Mouse (Mus musculus) liver, embryonic 14.5 days (tissue): ENCODE data around the gene Socs3. TPM values are rescaled to one million over a fixed set of nuclear protein-coding genes. Genes with fewer than 3 reads are reported as not detected.
A peak's percentile ranks its signal among the peaks of the same experiment; 100 is the strongest.

Experiments
- ATAC-seq: fragments of 200-750 bp; cut with Nextera tagmentation; 2 replicates; pipeline ENCODE4 v1.8.0; 2017; ENCODE audit warnings: moderate number of reproducible peaks, mild to moderate bottlenecking, moderate library complexity; ENCODE audit not compliant: insufficient read depth
- DNase-seq, 3 experiments: peaks; one replicate each; pipeline ENCODE4 v3.0.0-alpha.2; 2012 to 2013; ENCODE audit warnings: low read depth in 3 of 3, low spot score in 3 of 3
- H3K27ac ChIP-seq: fragments of 300-500 bp; sonication (generic); 2 replicates; pipeline ENCODE4 v1.5.1; 2014; ENCODE audit warnings: moderate library complexity, mild to moderate bottlenecking, control low read depth, inconsistent platforms
- H3K27me3 ChIP-seq: fragments of 300-500 bp; sonication (generic); 2 replicates; pipeline ENCODE4 v1.6.1; 2014; ENCODE audit warnings: mild to moderate bottlenecking, low read length, moderate library complexity; ENCODE audit not compliant: control insufficient read depth, insufficient read depth
- H3K36me3 ChIP-seq: fragments of 300-500 bp; sonication (generic); replicated peaks from 2 replicates; pipeline ENCODE4 v1.6.1; 2014; ENCODE audit warnings: low read depth; ENCODE audit not compliant: control insufficient read depth, insufficient read depth
- H3K4me1 ChIP-seq, 2 experiments: fragments of 200-500 bp in 1 of 2; fragments of 300-500 bp in 1 of 2; sonication (generic) in 1 of 2; replicated peaks; 2 replicates each; pipeline ENCODE4 v1.6.1; 2012 to 2014; ENCODE audit warnings: antibody characterized with exemption in 1 of 2, inconsistent platforms in 1 of 2, low read length in 1 of 2; ENCODE audit not compliant: control insufficient read depth in 2 of 2, insufficient read depth in 2 of 2
- H3K4me2 ChIP-seq: fragments of 300-500 bp; sonication (generic); 2 replicates; pipeline ENCODE4 v1.6.1; 2014; ENCODE audit warnings: low read depth, mild to moderate bottlenecking, control low read depth, moderate library complexity
- H3K4me3 ChIP-seq, 2 experiments: fragments of 200-500 bp in 1 of 2; fragments of 300-500 bp in 1 of 2; sonication (generic) in 1 of 2; 2 replicates each; pipeline ENCODE4 v1.5.1; 2012 to 2014; ENCODE audit warnings: low read depth in 2 of 2, low read length in 2 of 2, mild to moderate bottlenecking in 2 of 2, control low read depth in 1 of 2, inconsistent platforms in 1 of 2, moderate library complexity in 1 of 2; ENCODE audit not compliant: insufficient read depth in 1 of 2
- H3K9ac ChIP-seq: fragments of 300-500 bp; sonication (generic); replicated peaks from 2 replicates; pipeline ENCODE4 v1.6.1; 2014; ENCODE audit warnings: mild to moderate bottlenecking, control low read depth, moderate library complexity
- H3K9me3 ChIP-seq: fragments of 300-500 bp; sonication (generic); 2 replicates; pipeline ENCODE4 v1.6.1; 2016; ENCODE audit warnings: low read length, mixed read lengths; ENCODE audit not compliant: control insufficient read depth
- CTCF ChIP-seq: IDR thresholded peaks from 2 replicates; pipeline ENCODE4 v1.5.1; 2016; ENCODE audit warnings: antibody characterized with exemption, low read depth, control low read depth
- EP300 ChIP-seq: IDR thresholded peaks from 2 replicates; pipeline ENCODE4 v1.6.1; 2016; ENCODE audit warnings: antibody characterized with exemption, low read depth
- WGBS: fragments of 180-500 bp; shearing (Covaris S2); extraction: QIAGEN DNeasy Blood & Tissue Kit; methylation state at CpG from one replicate; pipeline ENCODE4 v1.1.7; 2014; ENCODE audit not compliant: insufficient replicate concordance; 5-methylcytosine and 5-hydroxymethylcytosine counted together
- polyA plus RNA-seq, 2 experiments: library from polyadenylated mRNA; depleted of rRNA in 1 of 2; stranded (reverse) in 1 of 2; unstranded in 1 of 2; fragments of >200 nt; fragmentation: Nextera tagmentation in 1 of 2; extraction: Ambion mirVana in 1 of 2; gene quantifications; 2 replicates each; pipeline versions ENCODE4 v1.2.1 to v1.2.3; 2012 to 2014

The Socs3 gene
- 6.5 and 7.0 TPM in 2 replicates for polyA plus RNA-seq (2012; rRNA removed)
- 2.2 and 2.7 TPM in 2 replicates for polyA plus RNA-seq (2014; fragmentation: Nextera tagmentation; extraction: Ambion mirVana)

- H3K4me1 ChIP-seq, result peaks cover 0 to 20% of the 10 kb centered on the region in 2 experiments; a peak in 2 of 4 replicates
- H3K9ac ChIP-seq, result peak within 1 kb of the TSS; percentile 76
These were observed at the start of gene Socs3 for GRCm38 (mm10) chr11:117969945-117970872. TSS of gene Socs3 (minus strand) at chr11:117970047.

GRCm38 (mm10) chr11:118018328-118018727 lies 48.5 kb upstream of the Socs3 start:
- no peak overlapping the region for H3K4me3 ChIP-seq
- ATAC-seq (no peak), DNase-seq (no peak)
- no peaks in the 10 kb centered on the region for H3K9me3 ChIP-seq
- TF ChIP-seq CTCF (peak; percentile 79), EP300 (no peak)
- H3K36me3 ChIP-seq, result peaks cover 12% of the 10 kb centered on the region
- no peaks in the 10 kb centered on the region for H3K27me3 ChIP-seq
- no peaks in the 10 kb centered on the region for H3K4me1 ChIP-seq
- no peak overlapping the region for H3K9ac ChIP-seq
- no peak overlapping the region for H3K4me2 ChIP-seq
- no peak overlapping the region for H3K27ac ChIP-seq
- WGBS, result 92% methylated on average over 4 of the region's 4 CpGs

More at GRCm38 (mm10) chr11:117969945-117970872, at the start of gene Socs3:
- Histone ChIP-seq H3K9me3 (no peaks in the 10 kb centered on the region), H3K27me3 (peaks cover 48% of the 10 kb centered on the region), H3K4me3 (peak within 1 kb of the TSS; percentile 73 to 78), H3K36me3 (peaks cover 9% of the 10 kb centered on the region), H3K4me2 (peak within 1 kb of the TSS; percentile 74), H3K27ac (peak within 1 kb of the TSS; percentile 76)
- peak; percentile 55 for ATAC-seq
- 8% methylated on average over 21 of the region's 21 CpGs for WGBS
- TF ChIP-seq CTCF, result peak; percentile 98
- TF ChIP-seq EP300, result no peak
- peak; percentile 76 to 88 (median 76) for DNase-seq

GRCm38 (mm10) chr11:118015381-118016145 lies 45.7 kb upstream of the Socs3 start:
- ATAC-seq (no peak), DNase-seq (no peak)
- TF ChIP-seq CTCF (no peak), EP300 (no peak)
- Histone ChIP-seq H3K4me1 (no peaks in the 10 kb centered on the region), H3K27ac (no peak overlapping the region), H3K9me3 (no peaks in the 10 kb centered on the region), H3K36me3 (peaks cover 12% of the 10 kb centered on the region), H3K9ac (no peak overlapping the region), H3K4me2 (no peak overlapping the region), H3K4me3 (no peak overlapping the region), H3K27me3 (no peaks in the 10 kb centered on the region)
- WGBS, result 65% methylated on average over 8 of the region's 8 CpGs

GRCm38 (mm10) chr11:118014391-118014995 lies 44.6 kb upstream of the Socs3 start:
- Histone ChIP-seq H3K27ac (no peak overlapping the region), H3K4me3 (no peak overlapping the region)

More at GRCm38 (mm10) chr11:118014391-118014995, 44.6 kb upstream of the Socs3 start:
- Histone ChIP-seq H3K4me2 (no peak overlapping the region), H3K9me3 (no peaks in the 10 kb centered on the region), H3K36me3 (peaks cover 14% of the 10 kb centered on the region), H3K9ac (no peak overlapping the region), H3K27me3 (no peaks in the 10 kb centered on the region), H3K4me1 (no peaks in the 10 kb centered on the region)
- 67% methylated on average over 12 of the region's 12 CpGs for WGBS
- ATAC-seq, result no peak
- no peak for DNase-seq
- TF ChIP-seq EP300 (no peak), CTCF (no peak)
